In the genomic region with DNA sequence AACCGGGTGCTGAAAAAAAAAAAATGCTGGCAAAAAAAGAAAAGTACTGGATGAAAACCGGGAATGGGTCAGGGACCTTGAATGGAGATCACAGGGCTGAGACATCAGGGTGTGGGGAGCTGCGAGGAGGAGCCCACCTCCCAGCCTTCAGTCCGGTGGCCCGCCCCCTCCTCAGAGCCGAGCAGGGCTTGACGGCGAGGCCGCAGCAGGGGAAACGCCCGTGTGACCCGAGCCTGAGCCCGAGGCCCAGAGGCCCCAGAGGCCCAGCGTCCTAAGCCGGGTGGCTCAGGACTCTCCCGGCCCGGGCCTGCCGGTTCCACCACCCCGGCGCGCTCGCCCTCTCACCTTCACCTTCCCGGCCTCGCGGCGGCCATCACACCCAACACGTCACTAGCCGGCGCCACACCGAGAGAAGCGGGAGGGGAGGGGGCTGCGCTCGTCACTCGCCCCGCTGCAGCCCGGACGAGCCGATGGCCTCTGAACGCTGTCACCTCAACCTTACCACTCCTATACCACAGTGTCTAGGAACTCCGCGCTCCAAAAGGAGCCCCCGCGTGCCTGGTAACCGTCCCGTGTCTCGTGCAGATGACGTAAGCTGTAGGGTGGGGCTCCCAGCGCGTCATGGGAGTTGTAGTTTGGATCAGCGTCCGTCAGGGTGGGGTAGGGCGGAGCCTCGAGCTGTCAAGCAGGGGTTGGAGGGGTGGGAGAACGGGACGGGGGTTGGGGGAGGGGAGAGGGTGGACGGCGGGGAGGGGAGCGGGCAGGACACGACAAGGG, we compare ENCODE assay signal across 8 mouse cellular contexts. TPM values are rescaled to one million over a fixed set of nuclear protein-coding genes. Genes with fewer than 3 reads are reported as not detected.
DNase-seq lines count a peak whose midpoint lies in the region; ATAC-seq lines count a peak whose summit lies in the region.

TSS of gene Mfn2 (minus strand) at position 392 of the 777 bp plus-strand sequence.

- H3K36me3 ChIP-seq in hindbrain, embryonic 14.5 days (replicated peaks; ENCODE audit: control insufficient read depth, insufficient read depth) = peaks cover 27% of the 10 kb centered on the region

- DNase-seq in R1 (ENCODE audit: low read depth, low spot score) = peak; percentile 94
- peak; percentile 93 to 94 for DNase-seq in cerebellum, postnatal 25 days
- peak; percentile 85 to 88 for DNase-seq in frontal cortex, postnatal 25 days (ENCODE audit: low spot score in 2 of 2)
- peak; percentile 88 for DNase-seq in hindbrain, embryonic 14.5 days (ENCODE audit: low spot score)
- peak; percentile 91 to 94 for DNase-seq in layer of hippocampus, postnatal 36 days
- peak; percentile 95 for DNase-seq in lung, postnatal 36 days
- DNase-seq in retina, postnatal 1 day = peak; percentile 95
- peak; percentile 81 to 92 for DNase-seq in urinary bladder, adult 18-20 months (ENCODE audit: low spot score in 2 of 2)

- H3K4me3 ChIP-seq in hindbrain, embryonic 14.5 days (replicated peaks; ENCODE audit: low read length) = peak within 1 kb of the TSS; percentile 77

- H3K4me2 ChIP-seq in hindbrain, embryonic 14.5 days (replicated peaks) = peak within 1 kb of the TSS; percentile 61

- no peaks in the 10 kb centered on the region for H3K9me3 ChIP-seq in hindbrain, embryonic 14.5 days (ENCODE audit: control insufficient read depth, low read length)

- WGBS in hindbrain, embryonic 14.5 days = under 1% methylated on average over 55 of the region's 59 CpGs

- H3K9ac ChIP-seq in hindbrain, embryonic 14.5 days = peak within 1 kb of the TSS; percentile 82

- peak; percentile 94 for ATAC-seq in hindbrain, embryonic 14.5 days (ENCODE audit: low FRiP score)

- peaks cover 13% of the 10 kb centered on the region for H3K4me1 ChIP-seq in hindbrain, embryonic 14.5 days (replicated peaks; ENCODE audit: control insufficient read depth, insufficient read depth, low read length)

- H3K27me3 ChIP-seq in hindbrain, embryonic 14.5 days (ENCODE audit: control insufficient read depth, insufficient read depth, low read length) = no peaks in the 10 kb centered on the region

- H3K27ac ChIP-seq in hindbrain, embryonic 14.5 days = peak within 1 kb of the TSS; percentile 91

RNA-seq across cellular contexts. Expression of gene Mfn2, which starts in this region (rescaled TPM):
- polyA plus RNA-seq in hindbrain, embryonic 14.5 days (2014; fragmentation: Nextera tagmentation; extraction: Ambion mirVana) = 83.4 and 91.6 TPM in 2 replicates
- total RNA-seq in layer of hippocampus, postnatal 36 days (2021) = 100 to 1,000 TPM; 174 to 194 TPM

Comparison
In these comparisons a context has a peak if more than half of its experiments do, and no peak if none do; other contexts are left out.
1. Peak in every context shown above with its lines: DNase-seq, ATAC-seq, H3K4me3 ChIP-seq and H3K27ac ChIP-seq.